Mouse (Mus musculus) lung, postnatal 4 days (tissue): ENCODE results near the gene Letmd1.

Source experiments
- DNase-seq, 2 experiments: peaks; one replicate each; pipeline ENCODE4 v3.0.0; 2021

Letmd1 gene

GRCm38 (mm10) chr15:100510072-100510471, 41.2 kb downstream of the Letmd1 start:
- DNase-seq = no peak

DNA sequence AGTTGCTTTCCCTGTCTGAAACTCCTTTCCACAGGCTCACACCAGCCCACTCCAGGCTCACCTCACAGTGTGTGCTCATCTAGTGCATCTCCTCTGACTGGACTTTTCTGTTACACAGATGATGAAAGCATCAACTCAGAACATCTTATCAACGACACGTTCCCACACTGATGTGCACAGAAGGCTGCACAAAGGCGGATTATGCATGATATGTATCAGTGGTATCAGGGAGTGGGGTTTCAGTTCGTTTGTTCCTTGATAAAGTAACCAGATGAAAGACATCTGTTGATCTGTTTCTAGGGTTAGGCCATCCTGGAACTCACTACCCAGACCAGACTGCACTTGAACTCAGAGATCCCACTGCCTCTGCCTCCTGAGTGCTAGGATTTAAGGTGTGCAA, 44.6 kb downstream of the Letmd1 start:
- DNase-seq = no peak

DNA sequence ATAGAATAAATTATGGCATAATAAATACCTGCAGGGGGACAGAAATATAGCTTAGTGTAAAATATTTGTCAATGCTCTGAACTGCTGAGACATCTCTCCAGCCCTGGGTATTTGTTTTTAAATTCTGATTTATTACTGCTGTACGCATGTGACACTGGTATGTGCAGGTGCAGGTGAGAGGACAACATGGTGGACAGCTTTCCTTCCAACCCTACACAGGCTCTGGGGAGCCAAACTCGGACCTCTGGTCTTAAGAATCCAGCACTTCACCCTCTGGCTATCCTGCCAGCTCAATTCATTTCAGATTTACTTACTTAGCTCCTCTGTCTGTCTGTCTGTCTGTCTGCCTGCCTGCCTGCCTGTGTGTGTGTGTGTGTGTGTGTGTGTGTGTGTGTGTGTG, 46.3 kb downstream of the Letmd1 start:
- no peak for DNase-seq

DNA sequence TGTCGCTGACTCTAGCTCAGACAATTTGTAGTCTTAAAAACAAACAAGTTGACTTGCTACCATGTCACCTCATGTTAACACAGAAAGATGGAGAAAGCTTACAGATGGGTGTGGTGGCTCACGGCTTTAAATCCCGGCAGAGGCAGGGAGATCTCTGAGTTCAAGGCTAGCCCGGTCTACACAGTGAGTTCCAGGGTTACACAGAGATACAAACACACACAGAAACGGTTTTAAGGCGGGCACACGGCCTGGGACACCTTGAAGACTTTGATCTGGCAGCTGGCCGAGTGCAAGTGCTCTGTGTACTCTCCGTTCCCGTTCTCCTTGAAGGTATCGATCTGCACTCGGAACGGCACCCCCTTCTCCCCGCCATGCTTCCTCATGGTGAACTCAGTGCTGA, 51.5 kb downstream of the Letmd1 start:
- DNase-seq = no peak

DNA sequence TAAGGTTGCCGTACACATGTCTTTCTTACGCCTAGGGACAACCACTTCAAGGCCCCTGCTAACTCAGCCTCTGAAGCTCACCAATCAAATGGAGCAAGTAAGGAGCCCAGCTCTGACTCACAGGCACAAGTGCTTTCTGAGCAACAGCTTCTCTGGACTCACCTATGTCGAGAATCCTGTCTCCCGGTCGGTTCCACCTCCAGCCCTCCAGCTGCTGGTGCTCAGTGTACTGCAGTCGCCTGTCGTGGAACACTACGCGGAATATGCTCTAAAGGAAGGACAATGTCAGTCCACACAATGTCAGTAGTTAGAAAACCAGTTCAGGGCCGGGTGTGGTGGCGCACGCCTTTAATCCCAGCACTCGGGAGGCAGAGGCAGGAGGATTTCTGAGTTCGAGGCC, 56.6 kb downstream of the Letmd1 start:
- DNase-seq = no peak

DNA sequence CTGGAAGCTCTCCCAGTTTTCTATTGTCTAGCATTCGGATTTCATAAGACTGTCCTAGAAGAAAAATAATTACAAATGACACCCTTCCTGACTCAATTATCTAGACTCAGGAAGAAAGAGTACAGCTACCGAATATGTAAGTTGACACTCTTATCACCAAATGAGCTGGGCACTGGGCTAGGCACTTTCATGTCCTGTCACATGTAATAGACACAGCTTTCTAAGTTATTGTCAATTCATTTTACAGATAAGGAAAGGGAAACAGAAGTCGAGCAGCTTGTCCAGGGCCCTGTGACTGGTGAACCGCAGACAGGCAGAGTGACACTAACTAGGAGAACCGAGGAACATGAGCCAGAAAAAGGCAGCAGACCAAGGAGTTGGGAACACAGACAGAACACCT, 59.1 kb downstream of the Letmd1 start:
- no peak for DNase-seq
